8 mouse cellular contexts compared by ENCODE assay signal in the genomic region with DNA sequence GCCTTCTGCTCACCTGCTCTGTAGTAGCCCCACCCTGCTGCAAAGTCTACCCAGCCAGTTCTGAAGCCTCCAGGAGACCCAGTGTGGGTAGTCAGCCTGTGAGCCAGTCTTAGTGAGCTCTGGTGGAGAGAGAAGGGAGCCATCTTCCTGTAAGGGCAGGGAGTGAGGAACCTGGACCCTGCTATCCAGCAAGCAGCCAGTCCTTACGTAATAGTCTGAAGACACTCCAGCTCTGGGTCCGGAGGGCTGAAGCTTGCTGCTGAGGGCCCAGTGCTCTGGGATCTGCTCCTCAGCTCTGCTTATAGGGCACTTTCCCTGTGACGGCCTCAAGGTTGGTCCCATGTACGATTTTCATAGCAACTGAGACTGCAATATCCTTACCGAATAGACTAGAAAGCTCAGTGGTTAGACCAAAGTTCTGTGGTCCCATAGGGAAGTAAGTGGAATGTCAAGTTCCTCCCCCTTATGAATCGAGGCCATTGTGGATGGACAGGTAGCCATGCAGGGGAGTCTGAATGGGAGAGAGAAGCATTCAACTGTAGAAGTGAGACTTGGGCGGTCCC. TPM values are rescaled to one million over a fixed set of nuclear protein-coding genes. Genes with fewer than 3 reads are reported as not detected.
DNase-seq lines count a peak whose midpoint lies in the region; ATAC-seq lines count a peak whose summit lies in the region.

A gene (plus strand): TSS at position 513 of the 563 bp plus-strand sequence.

- no peak for ATAC-seq in neural tube, embryonic 11.5 days (ENCODE audit: insufficient read depth, low FRiP score, low TSS enrichment)
- ATAC-seq in forebrain, embryonic 14.5 days = no peak
- ATAC-seq in intestine, embryonic 16.5 days = peak; percentile 9; the same call in 1 of the 2 replicates
- no peak for ATAC-seq in liver, embryonic 11.5 days (replicated peaks; ENCODE audit: low FRiP score)

- no peak within 1 kb of the TSS for H3K27ac ChIP-seq in neural tube, embryonic 11.5 days (ENCODE audit: low read depth, low read length)
- no peak within 1 kb of the TSS for H3K27ac ChIP-seq in forebrain, embryonic 14.5 days (ENCODE audit: low read depth, low read length)
- peak within 1 kb of the TSS; percentile 100 for H3K27ac ChIP-seq in intestine, embryonic 16.5 days (ENCODE audit: low read length)
- peak within 1 kb of the TSS; percentile 97; the same call in 1 of the 2 replicates for H3K27ac ChIP-seq in liver, embryonic 11.5 days (ENCODE audit: low read depth, low read length)

- peaks cover 21% of the 10 kb centered on the region for H3K4me1 ChIP-seq in neural tube, embryonic 11.5 days (ENCODE audit: control insufficient read depth, insufficient read depth, low read length)
- peaks cover 12% of the 10 kb centered on the region for H3K4me1 ChIP-seq in forebrain, embryonic 14.5 days (ENCODE audit: control insufficient read depth, insufficient read depth, low read length)
- H3K4me1 ChIP-seq in intestine, embryonic 16.5 days (ENCODE audit: control insufficient read depth, insufficient read depth, low read length) = peaks cover 43% of the 10 kb centered on the region
- peaks cover 29% of the 10 kb centered on the region for H3K4me1 ChIP-seq in liver, embryonic 11.5 days (replicated peaks; ENCODE audit: control insufficient read depth, insufficient read depth, low read length)

- peak within 1 kb of the TSS; percentile 58 for H3K4me3 ChIP-seq in neural tube, embryonic 11.5 days (ENCODE audit: low read depth, low read length)
- no peak within 1 kb of the TSS for H3K4me3 ChIP-seq in forebrain, embryonic 14.5 days (ENCODE audit: low read depth, low read length)
- H3K4me3 ChIP-seq in intestine, embryonic 16.5 days (ENCODE audit: low read length) = peak within 1 kb of the TSS; percentile 58
- H3K4me3 ChIP-seq in liver, embryonic 11.5 days (ENCODE audit: low read depth, low read length) = peak within 1 kb of the TSS; percentile 63

- no peaks in the 10 kb centered on the region for H3K27me3 ChIP-seq in neural tube, embryonic 11.5 days (ENCODE audit: control insufficient read depth, insufficient read depth, low read length)
- H3K27me3 ChIP-seq in forebrain, embryonic 14.5 days (replicated peaks; ENCODE audit: control insufficient read depth, insufficient read depth, low read length) = peaks cover 7% of the 10 kb centered on the region; the same call in 1 of the 2 replicates
- no peaks in the 10 kb centered on the region for H3K27me3 ChIP-seq in intestine, embryonic 16.5 days (replicated peaks; ENCODE audit: control insufficient read depth, insufficient read depth, low read length)
- peaks cover 15% of the 10 kb centered on the region for H3K27me3 ChIP-seq in liver, embryonic 11.5 days (replicated peaks; ENCODE audit: control insufficient read depth, insufficient read depth, low read length)

- no peak for DNase-seq in neural tube, embryonic 11.5 days (ENCODE audit: low spot score)
- DNase-seq in neural tube, embryonic 10.5 days (ENCODE audit: extremely low spot score, low spot score) = no peak
- no peak for DNase-seq in forebrain, embryonic 14.5 days (ENCODE audit: low spot score)
- DNase-seq in liver, embryonic 11.5 days (ENCODE audit: low spot score) = no peak
- DNase-seq in cerebellum, adult 11-12 months = no peak
- DNase-seq in right cerebral cortex, adult 18-20 months = no peak
- DNase-seq in cerebellum, postnatal 25 days = no peak

- H3K9ac ChIP-seq in neural tube, embryonic 11.5 days (ENCODE audit: low read length) = peak within 1 kb of the TSS; percentile 98
- H3K9ac ChIP-seq in forebrain, embryonic 14.5 days (ENCODE audit: low read length) = no peak within 1 kb of the TSS
- peak within 1 kb of the TSS; percentile 87 for H3K9ac ChIP-seq in intestine, embryonic 16.5 days (ENCODE audit: low read depth, low read length)
- H3K9ac ChIP-seq in liver, embryonic 11.5 days (ENCODE audit: low read depth, low read length) = peak within 1 kb of the TSS; percentile 86

- peak within 1 kb of the TSS; percentile 91 for H3K4me2 ChIP-seq in neural tube, embryonic 11.5 days (ENCODE audit: low read depth)
- peak within 1 kb of the TSS; percentile 67 for H3K4me2 ChIP-seq in forebrain, embryonic 14.5 days (ENCODE audit: low read length)
- H3K4me2 ChIP-seq in intestine, embryonic 16.5 days (ENCODE audit: low read depth, low read length) = peak within 1 kb of the TSS; percentile 81
- H3K4me2 ChIP-seq in liver, embryonic 11.5 days = peak within 1 kb of the TSS; percentile 86

- 57% methylated on average over 7 of the region's 7 CpGs for WGBS in neural tube, embryonic 11.5 days
- 56% methylated on average over 7 of the region's 7 CpGs for WGBS in forebrain, embryonic 14.5 days
- WGBS in intestine, embryonic 16.5 days = 58% methylated on average over 7 of the region's 7 CpGs
- 62% methylated on average over 7 of the region's 7 CpGs for WGBS in liver, embryonic 11.5 days

- H3K9me3 ChIP-seq in neural tube, embryonic 11.5 days (ENCODE audit: control insufficient read depth, low read length) = no peaks in the 10 kb centered on the region
- no peaks in the 10 kb centered on the region for H3K9me3 ChIP-seq in forebrain, embryonic 14.5 days (replicated peaks; ENCODE audit: control insufficient read depth, low read length)
- no peaks in the 10 kb centered on the region for H3K9me3 ChIP-seq in intestine, embryonic 16.5 days (ENCODE audit: control insufficient read depth, low read length)
- H3K9me3 ChIP-seq in liver, embryonic 11.5 days (ENCODE audit: control insufficient read depth, low read length) = no peaks in the 10 kb centered on the region

- H3K36me3 ChIP-seq in neural tube, embryonic 11.5 days (ENCODE audit: control insufficient read depth, insufficient read depth, low read length) = no peaks in the 10 kb centered on the region
- no peaks in the 10 kb centered on the region for H3K36me3 ChIP-seq in forebrain, embryonic 14.5 days (ENCODE audit: control insufficient read depth, insufficient read depth, low read length)
- no peaks in the 10 kb centered on the region; the same call in 1 of the 2 replicates for H3K36me3 ChIP-seq in intestine, embryonic 16.5 days (ENCODE audit: control insufficient read depth, insufficient read depth, low read length)
- no peaks in the 10 kb centered on the region; the same call in 1 of the 2 replicates for H3K36me3 ChIP-seq in liver, embryonic 11.5 days (ENCODE audit: control insufficient read depth, insufficient read depth, low read length)

RNA-seq across cellular contexts. Expression of the gene that starts here (rescaled TPM):
- 20.6 and 22.1 TPM in 2 replicates for polyA plus RNA-seq in neural tube, embryonic 11.5 days (2014; fragmentation: Nextera tagmentation; extraction: Ambion mirVana)
- polyA plus RNA-seq in forebrain, embryonic 14.5 days (2014; fragmentation: Nextera tagmentation; extraction: Ambion mirVana) = 4.7 and 4.8 TPM in 2 replicates
- polyA plus RNA-seq in intestine, embryonic 16.5 days (2015; fragmentation: Nextera tagmentation; extraction: Ambion mirVana) = 24.4 and 26.1 TPM in 2 replicates
- 14.7 and 15.4 TPM in 2 replicates for polyA plus RNA-seq in liver, embryonic 11.5 days (2014; fragmentation: Nextera tagmentation; extraction: Ambion mirVana)

Comparison
In these comparisons a context has a peak if more than half of its experiments do, and no peak if none do; other contexts are left out.
1. H3K27ac ChIP-seq: peak in intestine, embryonic 16.5 days (single experiment) and liver, embryonic 11.5 days (single experiment); none in neural tube, embryonic 11.5 days (single experiment) and forebrain, embryonic 14.5 days (single experiment).
2. Peak in every context shown above with its lines, with median percentiles within 50 percentile points of each other: H3K4me2 ChIP-seq.